ENCODE assay signal across 9 mouse cellular contexts in genomic region chr2:26628792-26629437, GRCm38 (mm10). TPM values are rescaled to one million over a fixed set of nuclear protein-coding genes. Genes with fewer than 3 reads are reported as not detected.
DNase-seq lines count a peak whose midpoint lies in the region; ATAC-seq and TF ChIP-seq lines count a peak whose summit lies in the region.
"Had no signal": no experiment of that assay in that cellular context is flagged by ENCODE, and none has a peak within 500 bp of the region (broad histone marks: within the 10 kb centered on the region; RNA-seq: fewer than 3 reads in every experiment).

No protein-coding gene starts in this region.

- in situ Hi-C loops in CH12.LX (cut with MboI; ENCODE audit: low pct_ligation_motif_present, low pct_unique_long_range_greater_than_20kb, low sequenced_read_pairs) = no loop called here

- H3K9ac ChIP-seq in CH12.LX (ENCODE audit: insufficient read depth, low read depth) = no peak overlapping the region
- peak overlapping the region; percentile 94 for H3K9ac ChIP-seq in embryonic facial prominence, embryonic 14.5 days (ENCODE audit: low read depth, low read length)
- H3K9ac ChIP-seq in limb, embryonic 13.5 days = peak overlapping the region; percentile 95

- peaks cover 30% of the 10 kb centered on the region for H3K27me3 ChIP-seq in erythroblast, embryonic 14.5 days (ENCODE audit: control insufficient read depth)
- peaks cover 23% of the 10 kb centered on the region for H3K27me3 ChIP-seq in CH12.LX (replicated peaks)
- H3K27me3 ChIP-seq in embryonic facial prominence, embryonic 14.5 days (replicated peaks; ENCODE audit: control insufficient read depth, insufficient read depth, low read length) = no peaks in the 10 kb centered on the region
- no peaks in the 10 kb centered on the region for H3K27me3 ChIP-seq in limb, embryonic 13.5 days

- H3K9me3 ChIP-seq in erythroblast, embryonic 14.5 days (ENCODE audit: control insufficient read depth, low read length) = no peaks in the 10 kb centered on the region
- no peaks in the 10 kb centered on the region for H3K9me3 ChIP-seq in CH12.LX (replicated peaks; ENCODE audit: low read length)
- no peaks in the 10 kb centered on the region for H3K9me3 ChIP-seq in embryonic facial prominence, embryonic 14.5 days (ENCODE audit: control insufficient read depth, low read length)
- H3K9me3 ChIP-seq in limb, embryonic 13.5 days = no peaks in the 10 kb centered on the region

- no peak overlapping the region for H3K27ac ChIP-seq in CH12.LX (ENCODE audit: insufficient read depth, low read depth)
- H3K27ac ChIP-seq in embryonic facial prominence, embryonic 14.5 days (replicated peaks; ENCODE audit: low read depth, low read length) = peak overlapping the region; percentile 58; the same call in 1 of the 2 replicates
- peak overlapping the region; percentile 72; the same call in 1 of the 2 replicates for H3K27ac ChIP-seq in limb, embryonic 13.5 days
- peak overlapping the region; percentile 70 for H3K27ac ChIP-seq in olfactory bulb, adult 2 months (ENCODE audit: insufficient read depth, low read depth, low read length)

- ATAC-seq in erythroblast, adult 5-6 weeks (replicated peaks; ENCODE audit: low FRiP score, poor library complexity, severe bottlenecking) = no peak
- peak; percentile 37 for ATAC-seq in embryonic facial prominence, embryonic 14.5 days (ENCODE audit: low read depth)
- peak; percentile 39; the same call in 1 of the 2 replicates for ATAC-seq in limb, embryonic 13.5 days (ENCODE audit: low FRiP score, low read depth)

- H3K4me3 ChIP-seq in erythroblast, embryonic 14.5 days (replicated peaks) = peak overlapping the region; percentile 49
- H3K4me3 ChIP-seq in CH12.LX (replicated peaks in 1 of 3; ENCODE audit: low read depth in 2 of 3, low read length in 2 of 3, poor library complexity in 1 of 3) = no peak overlapping the region
- H3K4me3 ChIP-seq in embryonic facial prominence, embryonic 14.5 days (ENCODE audit: low read depth, low read length) = peak overlapping the region; percentile 75
- H3K4me3 ChIP-seq in limb, embryonic 13.5 days = peak overlapping the region; percentile 80
- peak overlapping the region; percentile 82 for H3K4me3 ChIP-seq in olfactory bulb, adult 2 months (ENCODE audit: insufficient read depth, low read depth, low read length)

- H3K4me2 ChIP-seq in CH12.LX (ENCODE audit: insufficient read depth, low read depth, poor library complexity, severe bottlenecking) = peak overlapping the region; percentile 33; the same call in 1 of the 2 replicates
- H3K4me2 ChIP-seq in embryonic facial prominence, embryonic 14.5 days (ENCODE audit: low read depth, low read length) = peak overlapping the region; percentile 93
- peak overlapping the region; percentile 94 for H3K4me2 ChIP-seq in limb, embryonic 13.5 days (replicated peaks)

- no peak for TF ChIP-seq CTCF in CH12.LX (conservative IDR thresholded peaks at IDR 0.05 in 1 of 2, IDR thresholded peaks at IDR 0.05 in 1 of 2; ENCODE audit: low read depth in 2 of 2, low read length in 2 of 2)
- TF ChIP-seq CTCF in olfactory bulb, adult 2 months (IDR thresholded peaks at IDR 0.05; ENCODE audit: insufficient read depth, low read depth, low read length) = no peak

- whole genome bisulfite sequencing in embryonic facial prominence, embryonic 14.5 days = 21% methylated on average over 5 of the region's 5 CpGs
- 19% methylated on average over 5 of the region's 5 CpGs for WGBS in limb, embryonic 13.5 days
- 15% methylated on average over 5 of the region's 5 CpGs for WGBS in olfactory bulb, adult 2 months

- TF ChIP-seq RAD21 in CH12.LX (IDR thresholded peaks at IDR 0.05; ENCODE audit: low read depth, low read length) = no peak

- H3K36me3 ChIP-seq in erythroblast, embryonic 14.5 days (ENCODE audit: control insufficient read depth) = no peaks in the 10 kb centered on the region
- peaks cover under 1 to 1% of the 10 kb centered on the region in 2 experiments for H3K36me3 ChIP-seq in CH12.LX (replicated peaks in 1 of 2; ENCODE audit: control insufficient read depth in 1 of 2, insufficient read depth in 1 of 2, low read length in 1 of 2)
- H3K36me3 ChIP-seq in embryonic facial prominence, embryonic 14.5 days (ENCODE audit: control insufficient read depth, insufficient read depth, low read length) = peaks cover 12% of the 10 kb centered on the region; the same call in 1 of the 2 replicates
- peaks cover 14% of the 10 kb centered on the region for H3K36me3 ChIP-seq in limb, embryonic 13.5 days

- dilution Hi-C loops in CH12.LX (cut with MboI; ENCODE audit: extremely low pct_ligation_motif_present, extremely low pct_unique_long_range_greater_than_20kb, low sequenced_read_pairs) = no loop called here

- H3K79me2 ChIP-seq in CH12.LX (replicated peaks; ENCODE audit: control insufficient read depth, extremely low read depth, insufficient read depth, poor library complexity, severe bottlenecking) = no peaks in the 10 kb centered on the region

- peaks cover 6% of the 10 kb centered on the region for H3K4me1 ChIP-seq in erythroblast, embryonic 14.5 days (ENCODE audit: control insufficient read depth)
- H3K4me1 ChIP-seq in CH12.LX (ENCODE audit: control insufficient read depth in 1 of 2, insufficient read depth in 2 of 2) = peaks cover 3 to 9% of the 10 kb centered on the region in 2 experiments
- H3K4me1 ChIP-seq in embryonic facial prominence, embryonic 14.5 days (ENCODE audit: control insufficient read depth, insufficient read depth, low read length) = peaks cover 13% of the 10 kb centered on the region
- peaks cover 38% of the 10 kb centered on the region for H3K4me1 ChIP-seq in limb, embryonic 13.5 days
- H3K4me1 ChIP-seq in olfactory bulb, adult 2 months (ENCODE audit: control insufficient read depth, insufficient read depth, low read length) = peaks cover 40% of the 10 kb centered on the region

- no peak for TF ChIP-seq POLR2A in CH12.LX (IDR thresholded peaks at IDR 0.05; ENCODE audit: low read depth, low read length)
- no peak for TF ChIP-seq POLR2A in olfactory bulb, adult 2 months (IDR thresholded peaks at IDR 0.05; ENCODE audit: insufficient read depth, low read depth, low read length)

- no peak for DNase-seq in CH12.LX (ENCODE audit: extremely low read depth)
- DNase-seq in embryonic facial prominence, embryonic 14.5 days (ENCODE audit: low spot score) = no peak
- no peak for DNase-seq in yolk sac, embryonic 10.5 days (ENCODE audit: low spot score)
- DNase-seq in natural killer cell, adult 2 months (ENCODE audit: low spot score in 2 of 2) = no peak

- no peak for TF ChIP-seq EP300 in CH12.LX (IDR thresholded peaks at IDR 0.05; ENCODE audit: low read length)

RNA-seq across cellular contexts. Expression of gene Fam69b, which starts 0.7 kb away (rescaled TPM):
- not detected in 2 replicates for polyA plus RNA-seq in erythroblast, embryonic 14.5 days (2012)
- not detected in 2 replicates for total RNA-seq in erythroblast, adult 5-6 weeks (2015; ENCODE audit: low replicate concordance)
- 0.34 TPM in 1 of 2 replicates, not detected in the other for total RNA-seq in erythroblast, adult 5-6 weeks (2017; ENCODE audit: low replicate concordance)
- 0.88 and 1.2 TPM in 2 replicates for total RNA-seq in CH12.LX (2012; rRNA removed)
- 0.16 TPM in 1 of 2 replicates, not detected in the other for total RNA-seq in CH12.LX (2014; rRNA removed)
- polyA plus RNA-seq in CH12.LX (2012; ENCODE audit: insufficient read length, low read depth) = not detected in 2 replicates
- polyA plus RNA-seq in embryonic facial prominence, embryonic 14.5 days (2014; fragmentation: Nextera tagmentation; extraction: Ambion mirVana) = 31.1 and 40.1 TPM in 2 replicates
- 61.0 and 61.5 TPM in 2 replicates for polyA plus RNA-seq in limb, embryonic 13.5 days (2015; fragmentation: Nextera tagmentation; extraction: Ambion mirVana)
- polyA plus RNA-seq in olfactory bulb, adult 2 months (2012; ENCODE audit: insufficient read depth, insufficient read length, low replicate concordance, missing spikeins) = not detected in 2 replicates

RNA-seq across cellular contexts. Expression of gene Agpat2, which starts 24.7 kb away (rescaled TPM):
- polyA plus RNA-seq in erythroblast, embryonic 14.5 days (2012) = 0.02 and 0.31 TPM in 2 replicates
- 17.1 and 32.7 TPM in 2 replicates for total RNA-seq in erythroblast, adult 5-6 weeks (2015; ENCODE audit: low replicate concordance)
- total RNA-seq in erythroblast, adult 5-6 weeks (2017; ENCODE audit: low replicate concordance) = 23.0 and 24.4 TPM in 2 replicates
- total RNA-seq in CH12.LX (2012; rRNA removed) (11.1 and 14.2 TPM in 2 replicates), CH12.LX (2014; rRNA removed) (8.6 and 10.6 TPM in 2 replicates)
- 9.5 TPM in 2 replicates for polyA plus RNA-seq in CH12.LX (2012; ENCODE audit: insufficient read length, low read depth)
- polyA plus RNA-seq in embryonic facial prominence, embryonic 14.5 days (2014; fragmentation: Nextera tagmentation; extraction: Ambion mirVana) = 25.1 and 26.7 TPM in 2 replicates
- polyA plus RNA-seq in limb, embryonic 13.5 days (2015; fragmentation: Nextera tagmentation; extraction: Ambion mirVana) = 23.1 and 24.6 TPM in 2 replicates
- not detected in 2 replicates for polyA plus RNA-seq in olfactory bulb, adult 2 months (2012; ENCODE audit: insufficient read depth, insufficient read length, low replicate concordance, missing spikeins)

RNA-seq across cellular contexts. Expression of gene Lcn4, which starts 42.2 kb away (rescaled TPM):
- polyA plus RNA-seq in erythroblast, embryonic 14.5 days (2012) = not detected in 2 replicates
- total RNA-seq in erythroblast, adult 5-6 weeks (2015; ENCODE audit: low replicate concordance) = not detected in 2 replicates
- total RNA-seq in erythroblast, adult 5-6 weeks (2017; ENCODE audit: low replicate concordance) = not detected in 2 replicates
- total RNA-seq in CH12.LX (2012; rRNA removed) (not detected in 2 replicates), CH12.LX (2014; rRNA removed) (not detected in 2 replicates)
- not detected in 2 replicates for polyA plus RNA-seq in CH12.LX (2012; ENCODE audit: insufficient read length, low read depth)
- polyA plus RNA-seq in embryonic facial prominence, embryonic 14.5 days (2014; fragmentation: Nextera tagmentation; extraction: Ambion mirVana) = not detected in 2 replicates
- not detected in 2 replicates for polyA plus RNA-seq in limb, embryonic 13.5 days (2015; fragmentation: Nextera tagmentation; extraction: Ambion mirVana)
- not detected in 2 replicates for polyA plus RNA-seq in olfactory bulb, adult 2 months (2012; ENCODE audit: insufficient read depth, insufficient read length, low replicate concordance, missing spikeins)
- total RNA-seq: left cerebral cortex, postnatal 25 days had no signal

RNA-seq across cellular contexts. Expression of gene Gm20532, which starts 42.5 kb away (rescaled TPM):
- polyA plus RNA-seq in erythroblast, embryonic 14.5 days (2012) = not detected in 2 replicates
- not detected in 2 replicates for total RNA-seq in erythroblast, adult 5-6 weeks (2015; ENCODE audit: low replicate concordance)
- not detected in 2 replicates for total RNA-seq in erythroblast, adult 5-6 weeks (2017; ENCODE audit: low replicate concordance)
- total RNA-seq in CH12.LX (2012; rRNA removed) (not detected in 2 replicates), CH12.LX (2014; rRNA removed) (not detected in 2 replicates)
- polyA plus RNA-seq in CH12.LX (2012; ENCODE audit: insufficient read length, low read depth) = not detected in 2 replicates
- not detected in 2 replicates for polyA plus RNA-seq in embryonic facial prominence, embryonic 14.5 days (2014; fragmentation: Nextera tagmentation; extraction: Ambion mirVana)
- not detected in 2 replicates for polyA plus RNA-seq in limb, embryonic 13.5 days (2015; fragmentation: Nextera tagmentation; extraction: Ambion mirVana)
- polyA plus RNA-seq in olfactory bulb, adult 2 months (2012; ENCODE audit: insufficient read depth, insufficient read length, low replicate concordance, missing spikeins) = not detected in 2 replicates
- total RNA-seq: left cerebral cortex, postnatal 25 days had no signal

RNA-seq across cellular contexts. Expression of gene Egfl7, which starts 49.1 kb away (rescaled TPM):
- polyA plus RNA-seq in erythroblast, embryonic 14.5 days (2012) = 3.2 and 3.6 TPM in 2 replicates
- total RNA-seq in erythroblast, adult 5-6 weeks (2015; ENCODE audit: low replicate concordance) = 7.5 TPM in 1 of 2 replicates, not detected in the other
- total RNA-seq in erythroblast, adult 5-6 weeks (2017; ENCODE audit: low replicate concordance) = 4.9 and 8.2 TPM in 2 replicates
- total RNA-seq in CH12.LX (2012; rRNA removed) (35.0 and 39.3 TPM in 2 replicates), CH12.LX (2014; rRNA removed) (18.9 and 20.1 TPM in 2 replicates)
- 21.4 and 24.7 TPM in 2 replicates for polyA plus RNA-seq in CH12.LX (2012; ENCODE audit: insufficient read length, low read depth)
- 110 and 119 TPM in 2 replicates for polyA plus RNA-seq in embryonic facial prominence, embryonic 14.5 days (2014; fragmentation: Nextera tagmentation; extraction: Ambion mirVana)
- polyA plus RNA-seq in limb, embryonic 13.5 days (2015; fragmentation: Nextera tagmentation; extraction: Ambion mirVana) = 103 and 105 TPM in 2 replicates
- polyA plus RNA-seq in olfactory bulb, adult 2 months (2012; ENCODE audit: insufficient read depth, insufficient read length, low replicate concordance, missing spikeins) = not detected in 2 replicates

Comparison
In these comparisons a context has a peak if more than half of its experiments do, and no peak if none do; other contexts are left out.
1. H3K4me3 ChIP-seq: peak in erythroblast, embryonic 14.5 days (single experiment), embryonic facial prominence, embryonic 14.5 days (single experiment), limb, embryonic 13.5 days (single experiment) and olfactory bulb, adult 2 months (single experiment); none in CH12.LX (0 of 3).
2. H3K4me2 ChIP-seq: peak in every context shown above with its lines; median percentile 94 in limb, embryonic 13.5 days; 93 in embryonic facial prominence, embryonic 14.5 days; 33 in CH12.LX.
3. RNA of gene Fam69b, which starts 0.7 kb away (polyA plus RNA-seq): 61.0 to 61.5 TPM in limb, embryonic 13.5 days and 31.1 to 40.1 TPM in embryonic facial prominence, embryonic 14.5 days; not detected in CH12.LX, not detected in erythroblast, embryonic 14.5 days and not detected in olfactory bulb, adult 2 months; every median in the first group is over 10 times any median in the second.